Mouse (Mus musculus) forebrain, embryonic 10.5 days (tissue): ENCODE results near the gene Amt. TPM values are rescaled to one million over a fixed set of nuclear protein-coding genes. Genes with fewer than 3 reads are reported as not detected.
"Not testable (repeated sequence)": the region's sequence is repeated elsewhere in the genome, so short reads cannot be mapped to it uniquely, and the experiment has no call there.

Experiments
- DNase-seq: peaks from one replicate; pipeline ENCODE4 v3.0.0-alpha.2; 2017; ENCODE audit warnings: low spot score; ENCODE audit errors: extremely low spot score
- H3K27ac ChIP-seq: fragments of 300-500 bp; sonication (generic); 2 replicates; pipeline ENCODE4 v1.5.1; 2016; ENCODE audit warnings: mild to moderate bottlenecking
- H3K27me3 ChIP-seq: fragments of 300-500 bp; sonication (generic); 2 replicates; pipeline ENCODE4 v1.6.1; 2016; ENCODE audit warnings: mild to moderate bottlenecking; ENCODE audit not compliant: poor library complexity, severe bottlenecking
- H3K36me3 ChIP-seq: fragments of 300-500 bp; sonication (generic); replicated peaks from 2 replicates; pipeline ENCODE4 v1.6.1; 2016; ENCODE audit warnings: mild to moderate bottlenecking, moderate library complexity
- H3K4me1 ChIP-seq: fragments of 300-500 bp; sonication (generic); 2 replicates; pipeline ENCODE4 v1.6.1; 2016
- H3K4me3 ChIP-seq: fragments of 300-500 bp; sonication (generic); 2 replicates; pipeline ENCODE4 v1.5.1; 2016; ENCODE audit warnings: mild to moderate bottlenecking, moderate library complexity
- H3K9me3 ChIP-seq: fragments of 300-500 bp; sonication (generic); 2 replicates; pipeline ENCODE4 v1.6.1; 2016; ENCODE audit warnings: mild to moderate bottlenecking, moderate library complexity
- WGBS: fragments of 180-500 bp; shearing (Covaris S2); methylation state at CpG from one replicate; pipeline ENCODE4 v1.1.7; 2016; 5-methylcytosine and 5-hydroxymethylcytosine counted together
- polyA plus RNA-seq: library from polyadenylated mRNA; unstranded; fragments of >200 nt; fragmentation: Nextera tagmentation; extraction: Ambion mirVana; gene quantifications from 2 replicates; pipeline ENCODE4 v1.2.1, GENCODE M21; 2016

The Amt gene
- polyA plus RNA-seq, 1 experiment from 2014 or later: 34.8 TPM

GRCm38 (mm10) chr9:108268701-108269100 lies 28.0 kb upstream of the Amt start:
- H3K27me3 ChIP-seq, H3K36me3 ChIP-seq, H3K27ac ChIP-seq, H3K9me3 ChIP-seq, DNase-seq, H3K4me3 ChIP-seq: not testable (repeated sequence)
- peaks cover 24% of the 10 kb centered on the region for H3K4me1 ChIP-seq
- 81% methylated on average over 7 of the region's 7 CpGs for WGBS

GRCm38 (mm10) chr9:108271941-108272340 lies 24.7 kb upstream of the Amt start:
- H3K27ac ChIP-seq: no peak overlapping the region
- peaks cover 18% of the 10 kb centered on the region for H3K4me1 ChIP-seq
- H3K9me3 ChIP-seq: no peaks in the 10 kb centered on the region
- no peaks in the 10 kb centered on the region for H3K27me3 ChIP-seq
- H3K36me3 ChIP-seq: no peaks in the 10 kb centered on the region
- no peak overlapping the region for H3K4me3 ChIP-seq
- 46% methylated on average over 2 of the region's 2 CpGs for WGBS
- no peak for DNase-seq

GRCm38 (mm10) chr9:108272691-108273090 lies 24.0 kb upstream of the Amt start:
- no peak overlapping the region for H3K4me3 ChIP-seq
- no peaks in the 10 kb centered on the region for H3K9me3 ChIP-seq
- WGBS: 80% methylated on average over 5 of the region's 5 CpGs
- H3K27ac ChIP-seq: 0 out of 2 replicates have a peak overlapping the region, but pooled peaks have one; percentile 20
- H3K27me3 ChIP-seq: no peaks in the 10 kb centered on the region
- H3K36me3 ChIP-seq: no peaks in the 10 kb centered on the region
- H3K4me1 ChIP-seq: peaks cover 18% of the 10 kb centered on the region
- no peak for DNase-seq

- WGBS: 79% methylated on average over 4 of the region's 4 CpGs
- no peak overlapping the region for H3K27ac ChIP-seq
- DNase-seq: no peak
- H3K4me3 ChIP-seq: no peak overlapping the region
- no peaks in the 10 kb centered on the region for H3K36me3 ChIP-seq
- H3K9me3 ChIP-seq: no peaks in the 10 kb centered on the region
- no peaks in the 10 kb centered on the region for H3K27me3 ChIP-seq
- peaks cover 18% of the 10 kb centered on the region for H3K4me1 ChIP-seq
These were observed 23.2 kb upstream of the Amt start for GRCm38 (mm10) chr9:108273485-108273884.

GRCm38 (mm10) chr9:108274476-108275330 lies 21.9 kb upstream of the Amt start:
- Histone ChIP-seq H3K4me3 (no peak overlapping the region), H3K27ac (no peak overlapping the region), H3K36me3 (no peaks in the 10 kb centered on the region), H3K9me3 (no peaks in the 10 kb centered on the region), H3K27me3 (no peaks in the 10 kb centered on the region), H3K4me1 (peaks cover 18% of the 10 kb centered on the region)
- 78% methylated on average over 5 of the region's 5 CpGs for WGBS
- no peak for DNase-seq

GRCm38 (mm10) chr9:108275331-108275659 lies 21.4 kb upstream of the Amt start:
- H3K27me3 ChIP-seq: no peaks in the 10 kb centered on the region
- H3K9me3 ChIP-seq: no peaks in the 10 kb centered on the region
- H3K27ac ChIP-seq: no peak overlapping the region
- peaks cover 18% of the 10 kb centered on the region for H3K4me1 ChIP-seq
- no peak overlapping the region for H3K4me3 ChIP-seq
- WGBS: 77% methylated on average over 6 of the region's 6 CpGs
- no peaks in the 10 kb centered on the region for H3K36me3 ChIP-seq
- no peak for DNase-seq

- H3K4me1 ChIP-seq: peaks cover 5% of the 10 kb centered on the region; the same call in 1 of the 2 replicates
- no peaks in the 10 kb centered on the region for H3K9me3 ChIP-seq
These were observed 17.8 kb upstream of the Amt start for GRCm38 (mm10) chr9:108278697-108279450.

GRCm38 (mm10) chr9:108280071-108280828 lies 16.4 kb upstream of the Amt start:
- no peaks in the 10 kb centered on the region for H3K27me3 ChIP-seq
- no peak overlapping the region for H3K27ac ChIP-seq
- no peak for DNase-seq
- H3K4me3 ChIP-seq: no peak overlapping the region
- no peaks in the 10 kb centered on the region for H3K4me1 ChIP-seq
- 60% methylated on average over 8 of the region's 8 CpGs for WGBS
- H3K36me3 ChIP-seq: no peaks in the 10 kb centered on the region
- no peaks in the 10 kb centered on the region for H3K9me3 ChIP-seq

More at GRCm38 (mm10) chr9:108278697-108279450, 17.8 kb upstream of the Amt start:
- Histone ChIP-seq H3K36me3 (no peaks in the 10 kb centered on the region), H3K27me3 (no peaks in the 10 kb centered on the region), H3K4me3 (no peak overlapping the region), H3K27ac (no peak overlapping the region)
- no peak for DNase-seq
- WGBS: 72% methylated on average over 10 of the region's 10 CpGs

- Histone ChIP-seq H3K9me3 (no peaks in the 10 kb centered on the region), H3K36me3 (no peaks in the 10 kb centered on the region), H3K27me3 (no peaks in the 10 kb centered on the region), H3K4me1 (no peaks in the 10 kb centered on the region), H3K27ac (no peak overlapping the region), H3K4me3 (no peak overlapping the region)
- 13% methylated on average over 6 of the region's 6 CpGs for WGBS
- DNase-seq: peak; percentile 63
These were observed 12.2 kb upstream of the Amt start for GRCm38 (mm10) chr9:108284410-108284809.

GRCm38 (mm10) chr9:108287526-108288238 lies 9.0 kb upstream of the Amt start:
- DNase-seq, H3K9me3 ChIP-seq, H3K27me3 ChIP-seq, H3K36me3 ChIP-seq, H3K4me3 ChIP-seq, H3K27ac ChIP-seq: not testable (repeated sequence)
- H3K4me1 ChIP-seq: peaks cover 12% of the 10 kb centered on the region
- 82% methylated on average over 6 of the region's 6 CpGs for WGBS

- peak overlapping the region; percentile 91 for H3K27ac ChIP-seq
These were observed 7.3 kb upstream of the Amt start for GRCm38 (mm10) chr9:108289347-108289746.

More at GRCm38 (mm10) chr9:108289347-108289746, 7.3 kb upstream of the Amt start:
- peaks cover 6% of the 10 kb centered on the region for H3K36me3 ChIP-seq
- peak overlapping the region; percentile 64 for H3K4me3 ChIP-seq
- DNase-seq: no peak
- H3K27me3 ChIP-seq: no peaks in the 10 kb centered on the region
- no peaks in the 10 kb centered on the region for H3K9me3 ChIP-seq
- peaks cover 12% of the 10 kb centered on the region for H3K4me1 ChIP-seq
- 68% methylated on average over 2 of the region's 2 CpGs for WGBS
